Mouse (Mus musculus) ES-Bruce4 (cell line): ENCODE measurements around the gene Rnf167. TPM values are rescaled to one million over a fixed set of nuclear protein-coding genes. Genes with fewer than 3 reads are reported as not detected.
A peak's percentile ranks its signal among the peaks of the same experiment; 100 is the strongest.

ENCODE experiments used
- H3K27ac ChIP-seq: 2 replicates; pipeline ENCODE4 v1.5.1; 2012; ENCODE audit warnings: low read length, inconsistent platforms; ENCODE audit not compliant: insufficient read depth
- H3K27me3 ChIP-seq: 2 replicates; pipeline ENCODE4 v1.6.1; 2012; ENCODE audit warnings: mild to moderate bottlenecking, low read length, inconsistent platforms; ENCODE audit not compliant: control insufficient read depth, poor library complexity, insufficient read depth, severe bottlenecking
- H3K36me3 ChIP-seq: 2 replicates; pipeline ENCODE4 v1.6.1; 2012; ENCODE audit warnings: inconsistent platforms, mild to moderate bottlenecking, low read length, moderate library complexity; ENCODE audit not compliant: control insufficient read depth, poor library complexity, insufficient read depth, severe bottlenecking
- H3K4me1 ChIP-seq: one replicate; pipeline ENCODE4 v1.8.1; 2011; ENCODE audit warnings: low read length; ENCODE audit not compliant: control insufficient read depth, insufficient read depth
- H3K4me3 ChIP-seq: 2 replicates; pipeline ENCODE4 v1.5.1; 2011; ENCODE audit warnings: low read depth, mild to moderate bottlenecking, low read length
- H3K9ac ChIP-seq: 2 replicates; pipeline ENCODE4 v1.6.1; 2012; ENCODE audit warnings: low read depth, mild to moderate bottlenecking, inconsistent platforms; ENCODE audit not compliant: poor library complexity, severe bottlenecking
- H3K9me3 ChIP-seq: replicated peaks from 2 replicates; pipeline ENCODE4 v1.6.1; 2012; ENCODE audit warnings: mild to moderate bottlenecking, low read length, inconsistent platforms; ENCODE audit not compliant: control insufficient read depth, poor library complexity, insufficient read depth, severe bottlenecking
- CTCF ChIP-seq: IDR thresholded peaks from one replicate; pipeline ENCODE4 v1.8.1; 2011; ENCODE audit warnings: low read depth, low read length
- EP300 ChIP-seq: IDR thresholded peaks from 2 replicates; pipeline ENCODE4 v1.6.1; 2011; ENCODE audit warnings: low read depth, low read length; ENCODE audit not compliant: insufficient read depth
- POLR2A ChIP-seq: IDR thresholded peaks from one replicate; pipeline ENCODE4 v1.8.1; 2011; ENCODE audit warnings: low read length; ENCODE audit not compliant: insufficient read depth
- polyA plus RNA-seq: library from polyadenylated mRNA; stranded (reverse); fragments of >200 nt; gene quantifications from 2 replicates; pipeline ENCODE4 v1.2.4, GENCODE M21; 2011; ENCODE audit warnings: low read depth; ENCODE audit not compliant: missing spikeins, insufficient read depth, insufficient read length

Rnf167 gene
- polyA plus RNA-seq, 1 experiment: 55.2 TPM

DNA sequence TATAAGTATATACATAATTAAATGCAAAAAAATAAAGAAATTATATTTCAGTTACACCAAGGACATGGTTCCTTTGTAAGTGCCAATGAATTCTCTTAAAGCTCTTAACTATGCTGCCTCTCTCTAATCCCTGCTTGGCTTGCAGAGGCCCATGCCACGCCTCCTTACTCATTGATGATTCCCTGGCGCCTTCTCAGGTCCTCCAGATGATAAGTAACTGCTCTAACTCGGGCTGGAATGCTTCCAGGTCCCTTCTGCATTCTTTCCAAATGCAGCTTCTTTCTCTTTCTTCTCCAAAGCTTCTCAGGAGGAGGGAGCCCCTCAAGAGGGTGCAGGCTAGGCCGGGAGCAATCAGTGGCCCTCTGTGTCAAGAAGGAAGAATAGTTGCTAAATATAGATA, 42.5 kb downstream of the Rnf167 start:
- TF ChIP-seq CTCF: no peak
- no peak for TF ChIP-seq POLR2A
- no peak for TF ChIP-seq EP300
- Histone ChIP-seq H3K27me3 (no peaks in the 10 kb centered on the region), H3K36me3 (no peaks in the 10 kb centered on the region), H3K9me3 (no peaks in the 10 kb centered on the region), H3K27ac (no peak overlapping the region), H3K9ac (no peak overlapping the region), H3K4me1 (no peaks in the 10 kb centered on the region), H3K4me3 (no peak overlapping the region)

DNA sequence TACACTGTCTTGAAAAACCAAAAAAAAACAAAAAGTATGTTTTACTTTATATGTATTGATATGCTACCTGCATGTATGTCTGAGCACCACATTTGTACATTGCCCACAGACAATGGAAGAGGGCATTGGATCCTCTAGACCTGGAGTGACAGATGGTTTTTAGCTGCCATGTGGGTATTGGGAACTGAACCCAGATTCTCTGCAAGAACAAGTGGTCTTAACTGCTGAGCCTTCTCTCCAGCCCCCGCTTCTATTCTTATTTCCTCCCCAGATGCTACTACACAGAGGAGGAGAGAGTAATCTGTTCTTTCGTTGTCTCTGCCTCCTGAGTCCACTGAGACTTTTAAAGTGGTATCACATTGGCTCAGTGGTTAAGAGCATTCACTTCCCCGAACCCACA, 46.5 kb downstream of the Rnf167 start:
- no peaks in the 10 kb centered on the region for H3K36me3 ChIP-seq
- H3K4me3 ChIP-seq: no peak overlapping the region
- no peak overlapping the region for H3K27ac ChIP-seq
- no peaks in the 10 kb centered on the region for H3K27me3 ChIP-seq
- no peaks in the 10 kb centered on the region for H3K9me3 ChIP-seq
- no peaks in the 10 kb centered on the region for H3K4me1 ChIP-seq
- no peak for TF ChIP-seq CTCF
- no peak for TF ChIP-seq EP300
- no peak for TF ChIP-seq POLR2A
- no peak overlapping the region for H3K9ac ChIP-seq

DNA sequence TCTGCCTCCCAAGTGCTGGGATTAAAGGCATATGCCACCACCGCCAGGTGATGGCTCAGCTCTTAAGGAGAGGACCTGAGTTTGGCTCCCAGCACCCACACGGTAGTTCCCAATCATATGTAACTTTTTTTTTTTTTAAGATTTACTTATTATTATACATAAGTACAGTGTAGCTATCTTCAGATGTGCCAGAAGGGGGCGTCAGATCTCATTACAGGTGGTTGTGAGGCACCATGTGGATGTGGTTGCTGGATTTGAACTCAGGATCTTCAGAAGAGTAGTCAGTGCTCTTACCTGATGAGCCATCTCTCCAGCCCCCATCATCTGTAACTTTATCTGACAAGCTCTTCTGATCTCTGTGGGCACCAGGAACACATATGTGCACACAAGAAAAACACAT, 50.3 kb downstream of the Rnf167 start:
- Histone ChIP-seq H3K9me3 (no peaks in the 10 kb centered on the region), H3K9ac (no peak overlapping the region), H3K4me3 (no peak overlapping the region), H3K27ac (no peak overlapping the region), H3K4me1 (no peaks in the 10 kb centered on the region), H3K36me3 (no peaks in the 10 kb centered on the region), H3K27me3 (no peaks in the 10 kb centered on the region)
- TF ChIP-seq POLR2A (no peak), EP300 (no peak), CTCF (no peak)

DNA sequence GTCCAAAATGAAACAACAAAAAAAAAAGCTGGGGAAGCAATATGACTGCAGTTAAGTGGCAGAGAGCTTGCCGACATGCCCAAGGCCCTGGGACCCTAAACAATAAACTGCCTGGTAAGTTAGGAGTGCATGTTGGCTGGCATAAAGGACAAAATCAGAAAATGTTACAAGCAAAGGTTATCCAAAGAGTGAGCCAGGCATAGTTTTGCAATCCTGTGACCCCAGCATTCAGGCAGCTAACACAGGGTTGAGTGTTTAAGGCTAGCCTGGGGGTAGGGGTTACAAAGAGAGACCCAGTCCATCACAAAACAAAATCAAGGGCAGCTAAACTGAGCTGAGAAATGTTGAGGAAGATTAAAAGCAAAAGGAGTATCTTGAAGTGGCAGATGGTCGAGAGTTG, 52.0 kb downstream of the Rnf167 start:
- no peaks in the 10 kb centered on the region for H3K36me3 ChIP-seq
- no peaks in the 10 kb centered on the region for H3K9me3 ChIP-seq
- TF ChIP-seq EP300: no peak
- H3K27me3 ChIP-seq: no peaks in the 10 kb centered on the region
- no peaks in the 10 kb centered on the region for H3K4me1 ChIP-seq
- no peak overlapping the region for H3K4me3 ChIP-seq
- H3K27ac ChIP-seq: no peak overlapping the region
- H3K9ac ChIP-seq: peak overlapping the region; percentile 94

GRCm38 (mm10) chr11:70699722-70700556, 52.9 kb downstream of the Rnf167 start, which contains the start of the genes Inca1 and Kif1c:
Gene Inca1, minus strand, starts transcription at chr11:70700155.
Gene Kif1c, plus strand, starts transcription at chr11:70700548.
- H3K36me3 ChIP-seq: peaks cover 4% of the 10 kb centered on the region
- peak within 1 kb of the TSS; percentile 94 for H3K9ac ChIP-seq
- peak within 1 kb of the TSS; percentile 74; the same call in 1 of the 2 replicates for H3K27ac ChIP-seq
- no peaks in the 10 kb centered on the region for H3K27me3 ChIP-seq
- TF ChIP-seq POLR2A: peak; percentile 34
- TF ChIP-seq CTCF: no peak
- H3K4me1 ChIP-seq: no peaks in the 10 kb centered on the region
- H3K4me3 ChIP-seq: peak within 1 kb of the TSS; percentile 93
- no peaks in the 10 kb centered on the region for H3K9me3 ChIP-seq

GRCm38 (mm10) chr11:70700613-70701012, 53.6 kb downstream of the Rnf167 start:
- Histone ChIP-seq H3K27me3 (no peaks in the 10 kb centered on the region), H3K36me3 (peaks cover 11% of the 10 kb centered on the region), H3K9ac (peak overlapping the region; percentile 94), H3K4me1 (no peaks in the 10 kb centered on the region), H3K4me3 (peak overlapping the region; percentile 86), H3K9me3 (no peaks in the 10 kb centered on the region), H3K27ac (no peak overlapping the region)
- no peak for TF ChIP-seq EP300
- TF ChIP-seq POLR2A: no peak
- TF ChIP-seq CTCF: no peak

Other genes starting within 250 kb of the Rnf167 start
- gene Pelp1, start 237.2 kb upstream of the Rnf167 start, polyA plus RNA-seq: 74.1 TPM in 2 replicates
- gene Arrb2, start 214.6 kb upstream of the Rnf167 start, polyA plus RNA-seq: 34.2 and 39.6 TPM in 2 replicates
- gene Med11, start 195.3 kb upstream of the Rnf167 start, polyA plus RNA-seq: 26.9 and 32.1 TPM in 2 replicates
- gene Zmynd15, start 187.8 kb upstream of the Rnf167 start, polyA plus RNA-seq: 0.78 and 1.3 TPM in 2 replicates
- gene Cxcl16, start 187.3 kb upstream of the Rnf167 start, polyA plus RNA-seq: 15.7 and 16.6 TPM in 2 replicates
- 1.8 and 3.5 TPM in 2 replicates for gene Tm4sf5, start 142.0 kb upstream of the Rnf167 start, polyA plus RNA-seq
- gene Vmo1, start 132.6 kb upstream of the Rnf167 start, polyA plus RNA-seq: not detected in 2 replicates
- gene Gltpd2, start 128.0 kb upstream of the Rnf167 start, polyA plus RNA-seq: not detected in 2 replicates
- gene Psmb6, start 121.9 kb upstream of the Rnf167 start, polyA plus RNA-seq: 244 and 250 TPM in 2 replicates
- not detected in 2 replicates for gene Gm40193, start 114.3 kb upstream of the Rnf167 start, polyA plus RNA-seq
- 7.3 and 8.3 TPM in 2 replicates for gene Pld2, start 107.2 kb upstream of the Rnf167 start, polyA plus RNA-seq
- 25.2 and 31.8 TPM in 2 replicates for gene Mink1, start 84.4 kb upstream of the Rnf167 start, polyA plus RNA-seq
- gene 4930544D05Rik, start 31.4 kb upstream of the Rnf167 start, polyA plus RNA-seq: not detected in 2 replicates
- gene Chrne, start 28.0 kb upstream of the Rnf167 start, polyA plus RNA-seq: 0.56 TPM in 1 of 2 replicates, not detected in the other
- not detected in 2 replicates for gene Gp1ba, start 8.1 kb upstream of the Rnf167 start, polyA plus RNA-seq
- 45.0 and 48.0 TPM in 2 replicates for gene Slc25a11, start 244 bp downstream of the Rnf167 start, polyA plus RNA-seq
- gene Pfn1, start 7.4 kb downstream of the Rnf167 start, polyA plus RNA-seq: 630 and 707 TPM in 2 replicates
- 14.7 and 15.7 TPM in 2 replicates for gene Eno3, start 10.0 kb downstream of the Rnf167 start, polyA plus RNA-seq
- gene Spag7, start 22.2 kb downstream of the Rnf167 start, polyA plus RNA-seq: 195 and 218 TPM in 2 replicates
- 10.0 and 12.8 TPM in 2 replicates for gene Camta2, start 40.9 kb downstream of the Rnf167 start, polyA plus RNA-seq
- gene Inca1, start 52.9 kb downstream of the Rnf167 start, polyA plus RNA-seq: 4.4 and 4.5 TPM in 2 replicates
- gene Kif1c, start 53.3 kb downstream of the Rnf167 start, polyA plus RNA-seq: 38.2 and 42.2 TPM in 2 replicates
- 3.3 and 3.6 TPM in 2 replicates for gene Zfp3, start 117.0 kb downstream of the Rnf167 start, polyA plus RNA-seq
- not detected in 2 replicates for gene Scimp, start 165.4 kb downstream of the Rnf167 start, polyA plus RNA-seq
- gene Rabep1, start 197.5 kb downstream of the Rnf167 start, polyA plus RNA-seq: 46.4 and 50.9 TPM in 2 replicates